In the genomic region with DNA sequence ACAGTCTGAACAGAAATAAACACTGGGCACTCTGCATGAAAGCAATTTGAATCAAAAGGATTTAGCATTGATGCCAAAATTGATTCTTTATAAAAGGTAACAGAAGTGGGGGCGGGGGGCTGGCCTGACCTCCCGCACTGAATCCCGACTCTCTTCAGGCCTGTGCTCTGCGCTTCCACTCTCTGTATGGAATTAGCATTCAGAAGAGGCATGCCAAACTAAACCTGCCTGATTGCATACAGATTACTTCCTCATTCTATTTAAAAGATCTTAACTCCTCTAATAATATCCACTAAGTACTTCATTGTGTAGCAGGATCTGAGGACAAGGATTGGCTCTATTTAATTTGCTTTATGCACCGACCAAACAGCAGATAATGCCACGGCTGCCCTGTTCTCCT, we compare ENCODE assay signal across 21 mouse cellular contexts. TPM values are rescaled to one million over a fixed set of nuclear protein-coding genes. Genes with fewer than 3 reads are reported as not detected.
DNase-seq lines count a peak whose midpoint lies in the region; ATAC-seq and TF ChIP-seq lines count a peak whose summit lies in the region.
"Had no signal": no experiment of that assay in that cellular context is flagged by ENCODE, and none has a peak within 500 bp of the region (broad histone marks: within the 10 kb centered on the region; RNA-seq: fewer than 3 reads in every experiment).

No protein-coding gene starts in this region.

- no peak for DNase-seq in forebrain, embryonic 11.5 days (ENCODE audit: low spot score)
- no peak for DNase-seq in forebrain, postnatal 0 days
- peak; percentile 19 for DNase-seq in retina, postnatal 1 day
- DNase-seq in retina, embryonic 14.5 days (ENCODE audit: low spot score), result no peak
- no peak for DNase-seq in adrenal gland, postnatal 10 days
- no peak for DNase-seq in heart, adult 2 months
- DNase-seq: heart, adult 18-20 months; kidney, adult 2 months; kidney, postnatal 25 days; left cerebral cortex, postnatal 4 days; liver; right cerebral cortex, postnatal 4 days had no signal

- no peaks in the 10 kb centered on the region for H3K9me3 ChIP-seq in forebrain, embryonic 11.5 days (ENCODE audit: control insufficient read depth, low read length)
- H3K9me3 ChIP-seq in forebrain, postnatal 0 days (ENCODE audit: low read length), result no peaks in the 10 kb centered on the region
- H3K9me3 ChIP-seq: forebrain, embryonic 15.5 days; heart, embryonic 15.5 days had no signal

- no peaks in the 10 kb centered on the region for H3K4me1 ChIP-seq in forebrain, embryonic 11.5 days (replicated peaks; ENCODE audit: control insufficient read depth, insufficient read depth, low read length)
- H3K4me1 ChIP-seq in forebrain, postnatal 0 days (ENCODE audit: insufficient read depth), result no peaks in the 10 kb centered on the region
- H3K4me1 ChIP-seq in small intestine, adult 2 months (ENCODE audit: control insufficient read depth, insufficient read depth, insufficient read length, low read length), result peaks cover 11% of the 10 kb centered on the region
- H3K4me1 ChIP-seq in heart, adult 2 months (ENCODE audit: control insufficient read depth, insufficient read depth, low read length), result no peaks in the 10 kb centered on the region
- H3K4me1 ChIP-seq: heart, embryonic 15.5 days had no signal

- TF ChIP-seq EP300 in heart, adult 2 months (IDR thresholded peaks at IDR 0.05; ENCODE audit: insufficient read depth, low read depth, low read length), result no peak

- TF ChIP-seq CTCF in forebrain, postnatal 0 days (IDR thresholded peaks at IDR 0.05; ENCODE audit: low read depth), result no peak
- no peak for TF ChIP-seq CTCF in small intestine, adult 2 months (IDR thresholded peaks at IDR 0.05; ENCODE audit: extremely low read depth, insufficient read length, insufficient replicate concordance, low read depth, low read length)
- TF ChIP-seq CTCF in heart, adult 2 months (IDR thresholded peaks at IDR 0.05), result no peak

- TF ChIP-seq POLR2A in small intestine, adult 2 months (IDR thresholded peaks at IDR 0.05; ENCODE audit: low read depth, low read length), result no peak
- no peak for TF ChIP-seq POLR2A in heart, adult 2 months (IDR thresholded peaks at IDR 0.05; ENCODE audit: insufficient read depth, low read depth, low read length)

- no peak overlapping the region for H3K9ac ChIP-seq in forebrain, embryonic 11.5 days (ENCODE audit: low read length)
- no peak overlapping the region for H3K9ac ChIP-seq in forebrain, postnatal 0 days
- no peak overlapping the region for H3K9ac ChIP-seq in heart, adult 2 months (ENCODE audit: low read depth, low read length)
- H3K9ac ChIP-seq: forebrain, embryonic 15.5 days; heart, embryonic 15.5 days had no signal

- H3K79me2 ChIP-seq in macrophage (ENCODE audit: inconsistent target), result peaks cover 82% of the 10 kb centered on the region
- H3K79me2 ChIP-seq in heart, adult 2 months (replicated peaks; ENCODE audit: control insufficient read depth, insufficient read depth, low read length), result no peaks in the 10 kb centered on the region

- 32% methylated on average over 6 of the region's 6 CpGs for WGBS in forebrain, embryonic 11.5 days
- WGBS in forebrain, postnatal 0 days, result 14% methylated on average over 6 of the region's 6 CpGs
- WGBS in macrophage (ENCODE audit: missing documents), result 25% methylated on average over 6 of the region's 6 CpGs
- WGBS in small intestine, adult 2 months, result 32% methylated on average over 6 of the region's 6 CpGs
- WGBS in heart, adult 2 months, result 77% methylated on average over 6 of the region's 6 CpGs

- H3K36me3 ChIP-seq in forebrain, embryonic 11.5 days (ENCODE audit: control insufficient read depth, insufficient read depth, low read length), result no peaks in the 10 kb centered on the region
- no peaks in the 10 kb centered on the region for H3K36me3 ChIP-seq in forebrain, postnatal 0 days (ENCODE audit: insufficient read depth)
- no peaks in the 10 kb centered on the region for H3K36me3 ChIP-seq in macrophage (ENCODE audit: inconsistent target)
- H3K36me3 ChIP-seq in small intestine, adult 2 months (ENCODE audit: control insufficient read depth, insufficient read depth, low read length), result no peaks in the 10 kb centered on the region
- no peaks in the 10 kb centered on the region for H3K36me3 ChIP-seq in heart, adult 2 months (ENCODE audit: control insufficient read depth, insufficient read depth, low read length)
- H3K36me3 ChIP-seq: forebrain, embryonic 15.5 days; heart, embryonic 15.5 days had no signal

- intact Hi-C loops in heart, adult 2 months (cut with DNase I), result no loop called here

- H3K4me3 ChIP-seq in forebrain, embryonic 11.5 days (ENCODE audit: low read depth, low read length), result no peak overlapping the region
- H3K4me3 ChIP-seq in forebrain, postnatal 0 days (ENCODE audit: low read depth, low read length), result no peak overlapping the region
- H3K4me3 ChIP-seq in macrophage (ENCODE audit: inconsistent target), result no peak overlapping the region
- H3K4me3 ChIP-seq in small intestine, adult 2 months (ENCODE audit: low read depth, low read length), result no peak overlapping the region
- no peak overlapping the region for H3K4me3 ChIP-seq in heart, adult 2 months
- H3K4me3 ChIP-seq: forebrain, embryonic 15.5 days; heart, embryonic 15.5 days; left cerebral cortex, adult 2 months had no signal

- 0 out of 2 replicates have a peak, but pooled peaks have one; percentile 33 for ATAC-seq in forebrain, embryonic 11.5 days (replicated peaks; ENCODE audit: low FRiP score)
- ATAC-seq in forebrain, postnatal 0 days, result no peak
- ATAC-seq: forebrain, embryonic 15.5 days; lung, postnatal 0 days had no signal

- 0 out of 2 replicates have a peak, but pooled peaks cover 2% of the 10 kb centered on the region for H3K27me3 ChIP-seq in forebrain, embryonic 11.5 days (ENCODE audit: control insufficient read depth, insufficient read depth, low read length)
- H3K27me3 ChIP-seq in forebrain, postnatal 0 days (ENCODE audit: insufficient read depth, low read length), result no peaks in the 10 kb centered on the region
- H3K27me3 ChIP-seq in small intestine, adult 2 months (ENCODE audit: control insufficient read depth, insufficient read depth, low read length), result no peaks in the 10 kb centered on the region
- H3K27me3 ChIP-seq in heart, adult 2 months (ENCODE audit: control insufficient read depth, insufficient read depth, low read length), result no peaks in the 10 kb centered on the region
- H3K27me3 ChIP-seq: forebrain, embryonic 15.5 days; heart, embryonic 15.5 days had no signal

- H3K27ac ChIP-seq in forebrain, embryonic 11.5 days (ENCODE audit: low read depth, low read length), result no peak overlapping the region
- H3K27ac ChIP-seq in forebrain, postnatal 0 days (ENCODE audit: low read depth, low read length), result no peak overlapping the region
- H3K27ac ChIP-seq in macrophage, result peak overlapping the region; percentile 84
- peak overlapping the region; percentile 54; the same call in 1 of the 2 replicates for H3K27ac ChIP-seq in small intestine, adult 2 months (ENCODE audit: insufficient read depth, low read depth, low read length)
- no peak overlapping the region for H3K27ac ChIP-seq in heart, adult 2 months
- H3K27ac ChIP-seq: forebrain, embryonic 15.5 days; heart, embryonic 15.5 days; left cerebral cortex, adult 2 months; stomach, postnatal 0 days had no signal

- no peak overlapping the region for H3K4me2 ChIP-seq in forebrain, embryonic 11.5 days (ENCODE audit: low read depth, low read length, severe bottlenecking)
- no peak overlapping the region for H3K4me2 ChIP-seq in forebrain, postnatal 0 days (ENCODE audit: low read depth)
- H3K4me2 ChIP-seq: forebrain, embryonic 15.5 days; heart, embryonic 15.5 days had no signal

RNA-seq across cellular contexts. Expression of a gene that starts 16.2 kb away (rescaled TPM):
- polyA plus RNA-seq in forebrain, embryonic 11.5 days (2014; fragmentation: Nextera tagmentation; extraction: Ambion mirVana), result 0.56 and 1.2 TPM in 2 replicates
- 22.3 and 23.8 TPM in 2 replicates for total RNA-seq in forebrain, postnatal 0 days (2014; rRNA removed)
- 5.5 and 10.1 TPM in 2 replicates for polyA plus RNA-seq in forebrain, postnatal 0 days (2015; fragmentation: Nextera tagmentation; extraction: Ambion mirVana)
- total RNA-seq in macrophage (2018; cell fraction: chromatin; rRNA removed), result 100 to 1,000 TPM in 6 of 26 experiments, 10 to 100 TPM in 20; 34.9 to 224 (median 71.5) TPM
- total RNA-seq in macrophage (2018; cell fraction: cytosol; rRNA removed), result 10 to 100 TPM; 17.6 to 37.8 (median 23.1) TPM
- total RNA-seq in macrophage (2018; cell fraction: nucleus; rRNA removed), result 100 to 1,000 TPM in 1 of 26 experiments, 10 to 100 TPM in 25; 28.8 to 138 (median 41.8) TPM
- 15.4 to 19.3 TPM (median 15.9 TPM) in 3 replicates for polyA plus RNA-seq in macrophage (2018)
- 5.2 and 11.5 TPM in 2 replicates for polyA plus RNA-seq in small intestine, adult 2 months (2012; rRNA removed)
- 1 to 10 TPM; 4.5 to 5.2 TPM for total RNA-seq in adrenal gland, postnatal 10 days (2021)
- 1 to 10 TPM; 1.5 to 2.4 TPM for total RNA-seq in heart, adult 2 months (2021)
- polyA plus RNA-seq in heart, adult 2 months (2012; rRNA removed), result 0.92 and 1.3 TPM in 2 replicates
- total RNA-seq: hematopoietic stem cell, adult 5-6 weeks had no signal
- polyA plus RNA-seq: liver, embryonic 16.5 days had no signal

RNA-seq across cellular contexts. Expression of a gene that starts 38.5 kb away (rescaled TPM):
- polyA plus RNA-seq in forebrain, embryonic 11.5 days (2014; fragmentation: Nextera tagmentation; extraction: Ambion mirVana), result 1.4 and 1.6 TPM in 2 replicates
- 2.0 and 2.3 TPM in 2 replicates for total RNA-seq in forebrain, postnatal 0 days (2014; rRNA removed)
- 0.47 and 0.61 TPM in 2 replicates for polyA plus RNA-seq in forebrain, postnatal 0 days (2015; fragmentation: Nextera tagmentation; extraction: Ambion mirVana)
- 10 to 100 TPM in 4 of 26 experiments, 1 to 10 TPM in 22; 1.9 to 16.3 (median 7.6) TPM for total RNA-seq in macrophage (2018; cell fraction: chromatin; rRNA removed)
- under 1 TPM; 0.38 to 0.90 (median 0.55) TPM for total RNA-seq in macrophage (2018; cell fraction: cytosol; rRNA removed)
- total RNA-seq in macrophage (2018; cell fraction: nucleus; rRNA removed), result 10 to 100 TPM in 3 of 26 experiments, 1 to 10 TPM in 23; 1.3 to 12.0 (median 4.1) TPM
- 0.41 to 0.67 TPM (median 0.49 TPM) in 3 replicates for polyA plus RNA-seq in macrophage (2018)
- 0.06 and 0.11 TPM in 2 replicates for polyA plus RNA-seq in small intestine, adult 2 months (2012; rRNA removed)
- under 1 TPM; 0.63 to 1.00 TPM for total RNA-seq in adrenal gland, postnatal 10 days (2021)
- under 1 TPM; 0.45 to 0.57 TPM for total RNA-seq in heart, adult 2 months (2021)
- polyA plus RNA-seq in heart, adult 2 months (2012; rRNA removed), result 0.14 and 0.26 TPM in 2 replicates

Comparison
In these comparisons a context has a peak if more than half of its experiments do, and no peak if none do; other contexts are left out.
1. H3K27ac ChIP-seq: peak in macrophage (single experiment) and small intestine, adult 2 months (single experiment); none in forebrain, embryonic 11.5 days (single experiment), forebrain, postnatal 0 days (single experiment) and heart, adult 2 months (single experiment).